Mouse (Mus musculus) heart, postnatal 0 days (tissue): ENCODE results near the gene Fhad1. TPM values are rescaled to one million over a fixed set of nuclear protein-coding genes. Genes with fewer than 3 reads are reported as not detected.
"Not testable (repeated sequence)": the region's sequence is repeated elsewhere in the genome, so short reads cannot be mapped to it uniquely, and the experiment has no call there.

Source experiments
- ATAC-seq: fragments of 200-750 bp; cut with Nextera tagmentation; 2 replicates; pipeline ENCODE4 v1.8.0; 2017; ENCODE audit warnings: low read depth, moderate number of reproducible peaks, moderate library complexity; ENCODE audit not compliant: insufficient read depth
- DNase-seq: peaks from one replicate; pipeline ENCODE4 v3.0.0-alpha.2; 2016; ENCODE audit warnings: low spot score
- H3K27ac ChIP-seq: fragments of 300-500 bp; sonication (generic); 2 replicates; pipeline ENCODE4 v1.5.1; 2014; ENCODE audit warnings: low read depth, mild to moderate bottlenecking
- H3K27me3 ChIP-seq: fragments of 300-500 bp; sonication (generic); 2 replicates; pipeline ENCODE4 v1.6.1; 2014; ENCODE audit warnings: low read length, mixed read lengths; ENCODE audit not compliant: control insufficient read depth, insufficient read depth
- H3K36me3 ChIP-seq: fragments of 300-500 bp; sonication (generic); replicated peaks from 2 replicates; pipeline ENCODE4 v1.6.1; 2014; ENCODE audit warnings: low read length, mixed read lengths; ENCODE audit not compliant: control insufficient read depth, insufficient read depth
- H3K4me1 ChIP-seq: fragments of 300-500 bp; sonication (generic); 2 replicates; pipeline ENCODE4 v1.6.1; 2014; ENCODE audit warnings: antibody characterized with exemption; ENCODE audit not compliant: control insufficient read depth, insufficient read depth
- H3K4me2 ChIP-seq: fragments of 300-500 bp; sonication (generic); 2 replicates; pipeline ENCODE4 v1.6.1; 2014; ENCODE audit warnings: low read depth, mild to moderate bottlenecking, low read length, moderate library complexity
- H3K4me3 ChIP-seq: fragments of 300-500 bp; sonication (generic); 2 replicates; pipeline ENCODE4 v1.5.1; 2014; ENCODE audit warnings: low read depth, low read length
- H3K9ac ChIP-seq: fragments of 300-500 bp; sonication (generic); replicated peaks from 2 replicates; pipeline ENCODE4 v1.6.1; 2014; ENCODE audit warnings: low read depth, low read length, mixed read lengths
- H3K9me3 ChIP-seq: fragments of 300-500 bp; sonication (generic); replicated peaks from 2 replicates; pipeline ENCODE4 v1.6.1; 2016; ENCODE audit warnings: low read length; ENCODE audit not compliant: control insufficient read depth
- CTCF ChIP-seq: IDR thresholded peaks from 2 replicates; pipeline ENCODE4 v1.5.1; 2016; ENCODE audit warnings: antibody characterized with exemption, control low read depth, low read depth
- EP300 ChIP-seq: IDR thresholded peaks from 2 replicates; pipeline ENCODE4 v1.6.1; 2016; ENCODE audit warnings: antibody characterized with exemption, low read depth
- WGBS: fragments of 180-500 bp; shearing (Covaris S2); extraction: QIAGEN DNeasy Blood & Tissue Kit; methylation state at CpG from one replicate; pipeline ENCODE4 v1.1.7; 2014; 5-methylcytosine and 5-hydroxymethylcytosine counted together
- polyA plus RNA-seq: library from polyadenylated mRNA; unstranded; fragments of >200 nt; fragmentation: Nextera tagmentation; extraction: Ambion mirVana; gene quantifications from 2 replicates; pipeline ENCODE4 v1.2.1, GENCODE M21; 2015
- total RNA-seq: library from RNA; depleted of rRNA; stranded (reverse); fragments of >200 nt; gene quantifications from 2 replicates; pipeline ENCODE4 v1.2.3, GENCODE M21; 2014; ENCODE audit warnings: low replicate concordance

Gene Fhad1
- total and polyA plus RNA-seq, 2 experiments from 2014 or later = 2.7 TPM; not detected in 1

DNA sequence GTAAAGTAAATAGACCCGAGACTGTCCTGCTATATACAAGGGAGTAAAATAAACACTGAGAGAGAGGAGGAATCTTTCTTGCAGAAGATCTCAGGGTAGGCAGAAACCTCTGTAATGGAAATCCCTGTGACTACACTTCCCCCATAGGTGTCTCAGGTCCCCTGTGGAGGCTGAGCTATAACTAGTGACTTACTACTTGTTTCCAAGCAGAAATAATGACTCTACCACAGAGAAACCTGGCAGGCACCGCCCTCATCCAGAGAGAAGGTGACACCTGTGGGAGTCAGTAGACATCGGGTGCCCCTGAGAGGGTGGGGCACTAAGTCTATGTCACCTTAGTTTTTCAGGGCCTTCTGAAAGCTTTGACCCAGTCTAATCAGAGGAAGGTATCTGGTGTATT, 18.0 kb downstream of the Fhad1 start:
- H3K36me3 ChIP-seq = no peaks in the 10 kb centered on the region
- no peak overlapping the region for H3K4me2 ChIP-seq
- no peak for TF ChIP-seq EP300
- TF ChIP-seq CTCF = no peak
- H3K4me3 ChIP-seq = no peak overlapping the region
- no peaks in the 10 kb centered on the region for H3K4me1 ChIP-seq
- H3K9ac ChIP-seq = no peak overlapping the region
- H3K9me3 ChIP-seq = no peaks in the 10 kb centered on the region
- ATAC-seq (no peak), DNase-seq (no peak)
- 76% methylated on average over 3 of the region's 3 CpGs for WGBS
- no peaks in the 10 kb centered on the region for H3K27me3 ChIP-seq
- no peak overlapping the region for H3K27ac ChIP-seq

DNA sequence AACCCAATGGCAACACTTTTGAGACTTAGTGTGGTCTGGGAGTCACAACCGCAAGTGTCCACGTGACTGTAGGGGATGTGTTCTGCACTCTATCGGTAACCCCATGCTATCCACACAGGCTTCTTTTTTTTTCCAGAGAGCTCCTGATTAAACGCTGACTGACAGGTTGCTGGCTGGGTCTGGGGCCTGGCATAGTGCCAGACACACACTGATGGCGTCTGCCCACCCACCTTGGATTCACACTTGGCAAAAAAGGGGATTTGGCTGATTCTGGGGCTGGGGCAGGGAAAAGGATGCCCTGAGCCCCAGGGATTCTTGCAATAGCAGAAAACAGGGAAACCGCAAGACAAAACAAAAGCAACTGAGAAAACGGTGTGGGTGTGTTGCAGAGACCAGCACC, 18.8 kb downstream of the Fhad1 start:
- Histone ChIP-seq H3K4me2 (no peak overlapping the region), H3K4me3 (no peak overlapping the region), H3K4me1 (no peaks in the 10 kb centered on the region), H3K27me3 (no peaks in the 10 kb centered on the region), H3K36me3 (no peaks in the 10 kb centered on the region), H3K9me3 (no peaks in the 10 kb centered on the region), H3K27ac (no peak overlapping the region), H3K9ac (no peak overlapping the region)
- TF ChIP-seq EP300 (no peak), CTCF (no peak)
- ATAC-seq = no peak
- DNase-seq = no peak
- WGBS = 44% methylated on average over 7 of the region's 7 CpGs

DNA sequence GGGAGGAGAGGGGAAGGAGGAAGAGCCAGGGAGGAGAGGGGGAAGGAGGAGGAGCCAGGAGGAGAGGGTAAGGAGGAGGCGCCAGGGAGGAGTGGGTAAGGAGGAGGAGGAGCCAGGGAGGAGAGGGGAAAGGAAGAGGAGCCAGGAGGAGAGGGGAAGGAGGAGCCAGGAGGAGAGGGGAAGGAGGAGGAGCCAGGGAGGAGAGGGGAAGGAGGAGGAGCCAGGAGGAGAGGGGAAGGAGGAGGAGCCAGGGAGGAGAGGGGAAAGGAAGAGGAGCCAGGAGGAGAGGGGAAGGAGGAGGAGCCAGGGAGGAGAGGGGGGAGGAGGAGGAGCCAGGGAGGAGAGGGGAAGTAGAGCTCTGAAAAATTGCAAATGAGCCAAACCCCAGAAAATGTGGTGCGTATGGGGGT, 20.8 kb downstream of the Fhad1 start:
- 61% methylated on average over 2 of the region's 2 CpGs for WGBS
- H3K27me3 ChIP-seq, ATAC-seq, H3K9ac ChIP-seq, H3K9me3 ChIP-seq, H3K4me3 ChIP-seq, H3K27ac ChIP-seq, DNase-seq, H3K36me3 ChIP-seq, H3K4me1 ChIP-seq, H3K4me2 ChIP-seq: not testable (repeated sequence)

DNA sequence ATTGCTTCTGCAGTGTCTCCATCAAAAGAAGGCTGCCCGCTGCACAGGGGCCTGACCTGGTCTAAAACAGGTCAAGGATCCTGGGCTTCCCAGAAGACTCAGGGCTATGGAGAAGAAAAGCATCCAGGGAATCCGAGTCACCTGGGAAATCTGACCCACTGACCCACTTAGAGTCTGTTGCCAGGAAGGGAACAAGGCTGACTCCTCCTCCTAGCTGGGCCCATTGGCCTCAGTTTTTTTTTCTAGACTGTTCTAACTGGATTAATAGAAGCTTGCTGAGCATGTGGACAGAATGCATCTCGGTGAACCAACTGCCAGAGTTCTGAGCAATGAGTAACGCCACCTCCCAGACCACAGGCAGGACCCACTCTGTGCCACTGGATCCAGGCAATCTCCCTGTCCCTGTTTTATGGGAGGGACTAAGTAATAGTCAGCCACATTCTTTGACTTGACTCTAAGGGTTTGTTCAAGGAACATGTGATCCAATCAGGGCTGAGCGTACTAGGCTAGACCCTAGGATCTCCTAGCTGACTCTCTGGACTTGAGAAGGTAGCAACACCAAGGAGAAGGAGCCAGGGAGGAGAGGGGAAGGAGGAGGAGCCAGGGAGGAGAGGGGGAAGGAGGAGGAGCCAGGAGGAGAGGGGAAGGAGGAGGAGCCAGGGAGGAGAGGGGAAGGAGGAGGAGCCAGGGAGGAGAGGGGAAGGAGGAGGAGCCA, 21.4 kb downstream of the Fhad1 start:
- ATAC-seq (no peak), DNase-seq (no peak)
- no peak for TF ChIP-seq CTCF
- no peak for TF ChIP-seq EP300
- Histone ChIP-seq H3K4me2 (no peak overlapping the region), H3K27ac (no peak overlapping the region), H3K4me3 (no peak overlapping the region), H3K27me3 (no peaks in the 10 kb centered on the region), H3K4me1 (no peaks in the 10 kb centered on the region), H3K9me3 (no peaks in the 10 kb centered on the region), H3K9ac (no peak overlapping the region), H3K36me3 (no peaks in the 10 kb centered on the region)
- 75% methylated on average over 5 of the region's 5 CpGs for WGBS

DNA sequence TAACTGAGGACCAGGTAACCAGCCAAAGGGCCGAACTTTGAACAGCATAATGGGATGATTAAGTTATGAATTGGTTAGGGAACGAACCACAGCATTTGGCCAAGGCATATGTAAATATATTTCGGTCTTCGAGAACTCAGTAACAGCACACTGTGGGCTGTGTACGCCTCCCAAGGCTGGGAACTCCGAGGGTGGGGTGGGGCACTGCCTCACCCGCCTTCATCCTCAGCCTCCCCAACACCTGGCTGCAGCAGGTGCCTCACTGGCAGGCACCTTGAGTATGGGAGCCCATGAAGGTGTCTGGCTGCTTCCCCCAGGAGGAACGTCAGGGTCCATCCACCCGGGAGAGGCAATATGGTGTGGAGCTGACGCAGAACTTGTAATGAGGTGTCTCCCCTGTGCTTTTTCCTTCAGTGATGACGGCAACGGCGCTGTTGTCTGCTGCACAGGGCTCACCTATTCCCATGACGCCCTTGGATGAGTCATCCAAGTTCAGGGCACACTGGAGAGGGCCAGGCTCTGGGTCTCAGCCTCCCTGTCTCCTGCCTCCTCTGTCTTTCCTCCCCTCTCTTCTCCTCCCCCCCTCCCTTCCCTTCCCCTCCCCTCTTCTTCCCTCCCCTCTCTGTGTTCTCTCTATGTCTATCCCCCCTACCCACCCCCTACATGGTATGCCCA, 22.2 kb downstream of the Fhad1 start:
- no peak overlapping the region for H3K4me2 ChIP-seq
- ATAC-seq (no peak), DNase-seq (no peak)
- no peaks in the 10 kb centered on the region for H3K36me3 ChIP-seq
- no peak overlapping the region for H3K9ac ChIP-seq
- TF ChIP-seq CTCF (no peak), EP300 (no peak)
- no peaks in the 10 kb centered on the region for H3K9me3 ChIP-seq
- H3K4me1 ChIP-seq = no peaks in the 10 kb centered on the region
- H3K4me3 ChIP-seq = no peak overlapping the region
- WGBS = 74% methylated on average over 14 of the region's 14 CpGs
- H3K27ac ChIP-seq = no peak overlapping the region
- H3K27me3 ChIP-seq = no peaks in the 10 kb centered on the region

DNA sequence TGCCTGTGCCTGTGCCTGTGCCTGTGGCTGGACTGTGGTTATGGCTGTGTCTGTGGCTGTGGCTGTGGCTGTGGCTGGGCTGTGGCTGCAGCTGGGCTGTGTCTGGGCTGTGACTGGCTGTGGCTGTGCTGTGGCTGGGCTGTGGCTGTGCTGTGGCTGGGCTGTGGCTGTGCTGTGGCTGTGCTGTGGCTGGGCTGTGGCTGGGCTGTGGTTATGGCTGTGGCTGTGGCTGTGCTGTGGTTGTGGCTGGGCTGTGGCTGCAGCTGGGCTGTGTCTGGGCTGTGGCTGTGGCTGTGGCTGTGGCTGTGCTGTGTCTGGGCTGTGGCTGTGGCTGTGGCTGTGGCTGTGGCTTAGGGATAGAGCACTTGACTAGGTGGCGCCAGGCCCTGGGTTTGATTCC, 26.7 kb downstream of the Fhad1 start:
- H3K27ac ChIP-seq = no peak overlapping the region
- no peak for ATAC-seq
- no peaks in the 10 kb centered on the region for H3K9me3 ChIP-seq
- no peaks in the 10 kb centered on the region for H3K36me3 ChIP-seq
- H3K27me3 ChIP-seq = no peaks in the 10 kb centered on the region
- no peak overlapping the region for H3K9ac ChIP-seq
- 60% methylated on average over 1 of the region's 1 CpGs for WGBS
- H3K4me2 ChIP-seq = no peak overlapping the region
- no peak overlapping the region for H3K4me3 ChIP-seq
- H3K4me1 ChIP-seq = no peaks in the 10 kb centered on the region
- TF ChIP-seq EP300 (no peak), CTCF (no peak)
- DNase-seq = no peak
